Mouse (Mus musculus) ES-E14 (cell line): ENCODE data around the gene Hbq1a.

Experiments used
- CHD2 ChIP-seq: IDR thresholded peaks from 2 replicates; pipeline ENCODE4 v1.6.1; 2014; ENCODE audit warnings: mild to moderate bottlenecking, low read depth, low read length, inconsistent platforms
- HCFC1 ChIP-seq: IDR thresholded peaks from 2 replicates; pipeline ENCODE4 v1.6.1; 2012; ENCODE audit warnings: low read length, inconsistent platforms, borderline replicate concordance; ENCODE audit not compliant: insufficient read depth

DNA sequence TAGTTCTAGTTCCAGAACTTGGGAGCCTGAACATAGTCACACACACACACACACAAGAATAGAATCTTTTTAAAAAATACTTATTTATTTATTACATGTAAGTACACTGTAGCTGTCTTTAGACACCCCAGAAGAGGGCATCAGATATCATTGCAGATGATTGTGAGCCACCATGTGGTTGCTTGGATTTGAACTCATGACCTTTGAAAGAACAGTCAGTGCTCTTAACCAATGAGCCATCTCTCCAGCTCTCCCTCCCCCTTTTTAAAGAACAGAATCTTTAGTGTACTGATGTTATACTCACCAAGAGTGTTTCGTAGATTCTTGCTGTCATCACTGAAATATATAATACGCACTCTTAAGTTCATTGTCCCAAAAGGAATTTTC lies 1.3 kb upstream of the Hbq1a start:
- no peak for TF ChIP-seq HCFC1
- TF ChIP-seq CHD2: no peak
